Mouse (Mus musculus): ENCODE data around the gene Lcn4. TPM values are rescaled to one million over a fixed set of nuclear protein-coding genes. Genes with fewer than 3 reads are reported as not detected.
A peak's percentile ranks its signal among the peaks of the same experiment; 100 is the strongest.

Gene Lcn4
- polyA plus RNA-seq, 1 experiment from 2014 or later, result not detected

DNA sequence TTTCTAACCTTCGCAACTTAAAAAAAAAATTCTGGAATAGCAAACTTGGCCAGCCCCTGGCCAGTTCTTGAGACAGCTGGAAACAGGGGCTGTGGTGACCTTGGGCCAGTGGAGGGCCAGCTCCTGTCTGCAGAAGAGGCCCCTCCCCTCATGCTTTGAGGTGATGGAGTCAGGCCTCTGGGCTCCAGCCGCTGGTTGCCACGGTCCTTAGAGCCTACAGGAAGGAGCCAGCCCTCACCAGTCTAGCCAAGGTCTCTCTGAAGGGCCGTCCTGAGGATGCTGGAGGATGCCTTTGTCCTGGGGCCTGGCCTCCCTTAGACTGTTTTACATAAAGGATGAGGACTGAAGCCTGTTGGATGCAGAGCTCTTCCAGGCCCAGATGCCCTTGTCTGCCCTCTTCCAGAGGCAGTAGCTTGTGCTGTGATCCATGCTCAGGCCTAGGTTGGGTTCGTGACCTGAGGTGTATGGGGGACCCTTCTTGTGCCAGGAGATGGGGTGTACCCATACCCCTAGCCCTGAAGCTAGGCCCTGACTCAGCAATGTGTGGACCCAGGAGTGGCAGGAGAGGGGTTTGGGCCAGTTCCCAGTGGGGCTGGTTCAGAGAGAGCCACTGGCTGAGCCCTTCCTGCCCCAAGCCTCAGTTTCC is 42.2 kb downstream of the Lcn4 start:
- Histone ChIP-seq H3K27ac (replicated peaks; ENCODE audit: low read depth, low read length) (peak overlapping the region; percentile 58; the same call in 1 of the 2 replicates), H3K4me2 (ENCODE audit: low read depth, low read length) (peak overlapping the region; percentile 93), H3K9ac (ENCODE audit: low read depth, low read length) (peak overlapping the region; percentile 94), H3K4me3 (ENCODE audit: low read depth, low read length) (peak overlapping the region; percentile 75), H3K27me3 (replicated peaks; ENCODE audit: control insufficient read depth, insufficient read depth, low read length) (no peaks in the 10 kb centered on the region), H3K4me1 (ENCODE audit: control insufficient read depth, insufficient read depth, low read length) (peaks cover 13% of the 10 kb centered on the region), H3K9me3 (ENCODE audit: control insufficient read depth, low read length) (no peaks in the 10 kb centered on the region), H3K36me3 (ENCODE audit: control insufficient read depth, insufficient read depth, low read length) (peaks cover 12% of the 10 kb centered on the region; the same call in 1 of the 2 replicates)
- WGBS, result 21% methylated on average over 5 of the region's 5 CpGs
- ATAC-seq (ENCODE audit: low read depth) (peak; percentile 37), DNase-seq (ENCODE audit: low spot score) (no peak)

DNA sequence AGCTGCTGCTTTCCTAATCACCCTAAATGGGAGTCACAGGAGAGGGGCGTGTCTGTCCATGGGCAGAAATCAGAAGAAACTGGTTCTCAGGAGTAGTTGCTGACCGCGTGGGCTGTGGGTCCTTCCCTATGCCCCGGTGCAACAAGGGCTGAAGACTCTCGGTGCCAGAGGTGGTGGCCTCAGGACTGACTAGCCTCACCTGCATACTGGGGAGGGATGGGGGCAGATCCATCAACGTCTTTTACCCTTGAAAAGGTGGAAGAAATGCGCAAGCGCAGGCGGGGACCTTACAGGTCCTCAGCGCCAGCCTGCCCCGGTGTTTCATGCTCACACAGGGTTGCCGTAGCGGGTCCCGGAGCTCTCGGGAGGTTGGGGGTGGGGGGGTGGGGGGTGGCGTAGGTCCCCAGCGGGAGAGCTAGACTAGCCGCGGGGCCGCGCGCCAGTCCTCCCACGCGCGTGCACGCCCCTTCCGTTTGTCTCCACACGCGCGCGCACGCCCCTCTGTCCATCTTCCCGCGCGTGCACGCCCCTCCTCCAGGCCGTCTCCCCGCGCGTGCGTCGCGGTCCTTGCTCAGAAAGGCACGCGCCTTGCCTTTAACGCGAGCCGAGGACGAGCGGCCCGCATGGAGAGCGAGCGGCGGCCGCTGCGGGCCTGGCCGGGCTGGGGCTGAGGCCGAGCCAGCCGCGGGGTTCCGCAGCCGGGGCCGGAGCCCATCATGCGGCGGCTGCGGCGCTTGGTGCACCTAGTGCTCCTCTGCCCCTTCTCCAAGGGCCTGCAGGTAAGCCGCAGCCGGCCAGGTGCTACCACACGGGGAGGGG is 43.0 kb downstream of the Lcn4 start, which contains the start of gene Fam69b:
Gene Fam69b (plus strand): TSS at position 537 of the 819 bp plus-strand sequence.
- under 1% methylated on average over 23 of the region's 70 CpGs for WGBS
- DNase-seq (ENCODE audit: low spot score), result peak; percentile 96
- Histone ChIP-seq H3K4me1 (ENCODE audit: control insufficient read depth, insufficient read depth, low read length) (peaks cover 13% of the 10 kb centered on the region), H3K27me3 (replicated peaks; ENCODE audit: control insufficient read depth, insufficient read depth, low read length) (no peaks in the 10 kb centered on the region), H3K9ac (ENCODE audit: low read depth, low read length) (peak within 1 kb of the TSS; percentile 94), H3K4me3 (ENCODE audit: low read depth, low read length) (peak within 1 kb of the TSS; percentile 75), H3K36me3 (ENCODE audit: control insufficient read depth, insufficient read depth, low read length) (peaks cover 12% of the 10 kb centered on the region; the same call in 1 of the 2 replicates), H3K9me3 (ENCODE audit: control insufficient read depth, low read length) (no peaks in the 10 kb centered on the region), H3K4me2 (ENCODE audit: low read depth, low read length) (peak within 1 kb of the TSS; percentile 93), H3K27ac (replicated peaks; ENCODE audit: low read depth, low read length) (peak within 1 kb of the TSS; percentile 58)
- ATAC-seq (ENCODE audit: low read depth), result peak; percentile 80

DNA sequence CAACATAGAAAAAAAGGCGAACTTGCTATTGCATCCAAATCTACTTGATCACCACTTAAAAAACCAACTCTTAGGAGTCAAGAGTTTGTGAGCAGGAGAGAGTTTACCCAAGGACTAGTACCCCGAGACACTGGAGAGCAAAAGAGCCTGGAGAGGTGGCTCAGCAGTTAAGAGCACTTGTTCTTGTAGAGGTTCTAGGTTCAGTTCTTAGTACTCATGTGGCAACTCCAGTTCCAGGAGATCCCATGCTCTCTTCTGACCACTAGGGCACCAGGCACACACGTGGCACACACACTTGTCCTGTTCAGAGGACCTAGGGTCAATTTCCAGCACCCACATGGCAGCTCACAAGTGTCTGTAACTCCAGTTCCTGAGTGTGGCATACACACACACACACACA is 45.0 kb downstream of the Lcn4 start:
- 59% methylated on average over 3 of the region's 3 CpGs for WGBS
- Histone ChIP-seq H3K27me3 (replicated peaks; ENCODE audit: control insufficient read depth, insufficient read depth, low read length) (no peaks in the 10 kb centered on the region), H3K36me3 (ENCODE audit: control insufficient read depth, insufficient read depth, low read length) (peaks cover 5% of the 10 kb centered on the region; the same call in 1 of the 2 replicates), H3K9me3 (ENCODE audit: control insufficient read depth, low read length) (no peaks in the 10 kb centered on the region), H3K27ac (replicated peaks; ENCODE audit: low read depth, low read length) (no peak overlapping the region), H3K9ac (ENCODE audit: low read depth, low read length) (no peak overlapping the region), H3K4me3 (ENCODE audit: low read depth, low read length) (no peak overlapping the region), H3K4me2 (ENCODE audit: low read depth, low read length) (no peak overlapping the region), H3K4me1 (ENCODE audit: control insufficient read depth, insufficient read depth, low read length) (peaks cover 13% of the 10 kb centered on the region)
- no peak for ATAC-seq (ENCODE audit: low read depth)
- DNase-seq (ENCODE audit: low spot score), result no peak

DNA sequence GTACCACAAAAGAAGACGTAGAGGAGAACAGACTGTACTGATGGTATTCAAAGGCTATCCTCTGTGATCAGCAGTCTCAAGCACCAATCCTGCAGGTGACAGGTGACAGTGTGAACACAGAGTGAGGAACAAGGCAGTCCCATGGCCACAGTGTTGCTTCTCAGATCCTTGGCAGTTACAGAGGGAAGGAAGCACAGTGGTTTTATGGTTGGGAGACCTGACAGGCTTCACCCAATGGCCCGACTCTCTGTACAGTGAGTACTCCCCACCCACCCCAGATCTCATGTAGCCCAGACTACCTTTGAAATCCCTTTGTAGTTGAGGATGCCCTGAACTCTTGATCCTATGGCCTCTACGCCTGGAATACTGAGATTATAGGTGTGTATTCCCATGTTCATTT is 45.7 kb downstream of the Lcn4 start:
- H3K36me3 ChIP-seq (ENCODE audit: control insufficient read depth, insufficient read depth, low read length), result no peaks in the 10 kb centered on the region
- peaks cover 13% of the 10 kb centered on the region for H3K4me1 ChIP-seq (ENCODE audit: control insufficient read depth, insufficient read depth, low read length)
- ATAC-seq (ENCODE audit: low read depth), result no peak
- 78% methylated on average over 3 of the region's 3 CpGs for WGBS
- DNase-seq (ENCODE audit: low spot score), result no peak
- H3K9ac ChIP-seq (ENCODE audit: low read depth, low read length), result no peak overlapping the region
- no peak overlapping the region for H3K27ac ChIP-seq (replicated peaks; ENCODE audit: low read depth, low read length)
- H3K4me2 ChIP-seq (ENCODE audit: low read depth, low read length), result no peak overlapping the region
- H3K9me3 ChIP-seq (ENCODE audit: control insufficient read depth, low read length), result no peaks in the 10 kb centered on the region
- H3K27me3 ChIP-seq (replicated peaks; ENCODE audit: control insufficient read depth, insufficient read depth, low read length), result no peaks in the 10 kb centered on the region
- H3K4me3 ChIP-seq (ENCODE audit: low read depth, low read length), result no peak overlapping the region

DNA sequence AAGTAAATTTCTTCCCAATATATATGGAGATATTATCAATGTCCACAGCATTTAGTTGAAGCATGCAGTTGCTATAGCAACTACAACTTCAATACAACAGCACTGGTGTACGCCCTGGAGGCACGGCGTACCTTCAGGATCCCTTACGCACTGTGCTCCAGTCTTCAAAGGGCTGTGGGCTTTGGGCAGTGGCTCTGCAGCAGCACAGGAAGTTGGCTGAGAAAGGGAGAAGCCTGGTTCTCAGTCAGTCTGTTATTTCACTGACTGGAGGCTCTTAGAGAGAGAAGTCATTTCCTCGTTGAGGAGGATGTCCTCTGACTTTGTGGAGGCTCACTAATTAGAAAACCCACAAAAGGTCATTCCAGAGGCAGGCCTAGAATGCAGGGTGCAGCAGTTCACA is 48.1 kb downstream of the Lcn4 start:
- H3K4me3 ChIP-seq (ENCODE audit: low read depth, low read length), result no peak overlapping the region
- no peak overlapping the region for H3K9ac ChIP-seq (ENCODE audit: low read depth, low read length)
- DNase-seq (ENCODE audit: low spot score), result no peak
- H3K9me3 ChIP-seq (ENCODE audit: control insufficient read depth, low read length), result no peaks in the 10 kb centered on the region
- H3K27ac ChIP-seq (replicated peaks; ENCODE audit: low read depth, low read length), result no peak overlapping the region
- no peaks in the 10 kb centered on the region for H3K36me3 ChIP-seq (ENCODE audit: control insufficient read depth, insufficient read depth, low read length)
- WGBS, result 44% methylated on average over 5 of the region's 5 CpGs
- H3K4me2 ChIP-seq (ENCODE audit: low read depth, low read length), result no peak overlapping the region
- no peaks in the 10 kb centered on the region for H3K4me1 ChIP-seq (ENCODE audit: control insufficient read depth, insufficient read depth, low read length)
- no peaks in the 10 kb centered on the region for H3K27me3 ChIP-seq (replicated peaks; ENCODE audit: control insufficient read depth, insufficient read depth, low read length)
- ATAC-seq (ENCODE audit: low read depth), result no peak

DNA sequence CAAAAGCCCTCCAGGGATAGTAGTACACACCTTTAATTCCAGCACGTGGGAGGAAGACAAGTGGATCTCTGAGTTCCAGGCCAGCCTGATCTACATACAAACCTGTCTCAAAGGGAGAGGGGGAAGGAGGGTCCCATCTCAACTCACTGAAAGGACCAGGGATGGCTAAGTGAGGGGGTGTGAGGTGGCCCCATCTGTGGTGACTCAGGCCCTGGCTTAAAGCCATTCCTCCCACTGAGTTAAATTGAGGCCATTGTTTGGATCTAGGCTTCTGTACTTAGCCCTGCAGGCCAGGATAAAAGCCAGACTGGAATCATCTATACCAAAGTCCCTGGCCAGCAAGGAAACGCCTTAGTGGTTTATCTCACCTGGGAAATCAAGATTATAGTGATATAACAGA is 49.8 kb downstream of the Lcn4 start:
- no peaks in the 10 kb centered on the region for H3K9me3 ChIP-seq (ENCODE audit: control insufficient read depth, low read length)
- no peaks in the 10 kb centered on the region for H3K36me3 ChIP-seq (ENCODE audit: control insufficient read depth, insufficient read depth, low read length)
- H3K4me3 ChIP-seq (ENCODE audit: low read depth, low read length), result no peak overlapping the region
- no peaks in the 10 kb centered on the region for H3K27me3 ChIP-seq (replicated peaks; ENCODE audit: control insufficient read depth, insufficient read depth, low read length)
- H3K4me1 ChIP-seq (ENCODE audit: control insufficient read depth, insufficient read depth, low read length), result no peaks in the 10 kb centered on the region
- H3K9ac ChIP-seq (ENCODE audit: low read depth, low read length), result no peak overlapping the region
- no peak overlapping the region for H3K27ac ChIP-seq (replicated peaks; ENCODE audit: low read depth, low read length)
- ATAC-seq (ENCODE audit: low read depth) (no peak), DNase-seq (ENCODE audit: low spot score) (no peak)
- H3K4me2 ChIP-seq (ENCODE audit: low read depth, low read length), result no peak overlapping the region
- WGBS, result 46% methylated on average over 2 of the region's 2 CpGs

DNA sequence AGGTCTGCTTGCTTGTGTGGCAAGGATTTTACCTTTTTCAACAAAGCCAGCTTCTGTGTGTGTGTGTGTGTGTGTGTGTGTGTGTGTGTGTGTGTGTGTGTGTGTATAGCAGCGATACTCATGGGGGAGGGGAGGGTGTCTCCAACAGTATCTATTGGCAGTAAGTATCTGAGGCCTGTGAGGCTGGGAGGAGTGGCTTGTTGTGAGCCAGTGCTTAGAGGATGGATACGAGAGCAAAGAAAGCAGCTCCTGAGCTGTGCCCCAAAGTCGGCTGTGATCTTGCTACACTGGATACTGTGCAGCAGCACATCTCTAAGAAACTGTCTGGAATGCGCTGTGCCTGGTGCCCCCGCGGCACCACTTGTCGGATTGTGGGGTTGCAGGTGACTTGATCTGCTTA is 53.2 kb downstream of the Lcn4 start:
- WGBS, result 49% methylated on average over 7 of the region's 7 CpGs
- H3K4me2 ChIP-seq (ENCODE audit: low read depth, low read length), result no peak overlapping the region
- DNase-seq (ENCODE audit: low spot score) (no peak), ATAC-seq (ENCODE audit: low read depth) (no peak)
- no peaks in the 10 kb centered on the region for H3K27me3 ChIP-seq (replicated peaks; ENCODE audit: control insufficient read depth, insufficient read depth, low read length)
- H3K36me3 ChIP-seq (ENCODE audit: control insufficient read depth, insufficient read depth, low read length), result no peaks in the 10 kb centered on the region
- no peak overlapping the region for H3K4me3 ChIP-seq (ENCODE audit: low read depth, low read length)
- no peaks in the 10 kb centered on the region for H3K9me3 ChIP-seq (ENCODE audit: control insufficient read depth, low read length)
- no peak overlapping the region for H3K27ac ChIP-seq (replicated peaks; ENCODE audit: low read depth, low read length)
- no peaks in the 10 kb centered on the region for H3K4me1 ChIP-seq (ENCODE audit: control insufficient read depth, insufficient read depth, low read length)
- H3K9ac ChIP-seq (ENCODE audit: low read depth, low read length), result no peak overlapping the region
